Mouse (Mus musculus): ENCODE data around the gene Tm6sf1.

The Tm6sf1 gene

GRCm38 (mm10) chr7:81845313-81845712 lies 13.5 kb upstream of the Tm6sf1 start:
- TF ChIP-seq GATA4 (IDR thresholded peaks at IDR 0.05; ENCODE audit: insufficient replicate concordance, low read length) = no peak

GRCm38 (mm10) chr7:81846008-81846407 lies 12.8 kb upstream of the Tm6sf1 start:
- TF ChIP-seq GATA4 (IDR thresholded peaks at IDR 0.05; ENCODE audit: insufficient replicate concordance, low read length) = no peak

- no peak for TF ChIP-seq GATA4 (IDR thresholded peaks at IDR 0.05; ENCODE audit: insufficient replicate concordance, low read length)
Observed at GRCm38 (mm10) chr7:81847010-81847409, 11.8 kb upstream of the Tm6sf1 start.

GRCm38 (mm10) chr7:81847777-81848176 lies 11.0 kb upstream of the Tm6sf1 start:
- TF ChIP-seq GATA4 (IDR thresholded peaks at IDR 0.05; ENCODE audit: insufficient replicate concordance, low read length) = no peak

GRCm38 (mm10) chr7:81849214-81849613 lies 9.6 kb upstream of the Tm6sf1 start:
- no peak for TF ChIP-seq GATA4 (IDR thresholded peaks at IDR 0.05; ENCODE audit: insufficient replicate concordance, low read length)

GRCm38 (mm10) chr7:81849633-81850032 lies 9.2 kb upstream of the Tm6sf1 start:
- TF ChIP-seq GATA4 (IDR thresholded peaks at IDR 0.05; ENCODE audit: insufficient replicate concordance, low read length) = no peak

GRCm38 (mm10) chr7:81850171-81850570 lies 8.6 kb upstream of the Tm6sf1 start:
- no peak for TF ChIP-seq GATA4 (IDR thresholded peaks at IDR 0.05; ENCODE audit: insufficient replicate concordance, low read length)

GRCm38 (mm10) chr7:81851706-81852105 lies 7.1 kb upstream of the Tm6sf1 start:
- no peak for TF ChIP-seq GATA4 (IDR thresholded peaks at IDR 0.05; ENCODE audit: insufficient replicate concordance, low read length)

GRCm38 (mm10) chr7:81854568-81855307 lies 4.1 kb upstream of the Tm6sf1 start:
- TF ChIP-seq GATA4 (IDR thresholded peaks at IDR 0.05; ENCODE audit: insufficient replicate concordance, low read length) = no peak

- no peak for TF ChIP-seq GATA4 (IDR thresholded peaks at IDR 0.05; ENCODE audit: insufficient replicate concordance, low read length)
Observed at GRCm38 (mm10) chr7:81855694-81856093, 3.1 kb upstream of the Tm6sf1 start, which contains the start of gene Gm10160. Gm10160 (minus strand) TSS chr7:81855794.

- no peak for TF ChIP-seq GATA4 (IDR thresholded peaks at IDR 0.05; ENCODE audit: insufficient replicate concordance, low read length)
Observed at GRCm38 (mm10) chr7:81856221-81856620, 2.6 kb upstream of the Tm6sf1 start.

- no peak for TF ChIP-seq GATA4 (IDR thresholded peaks at IDR 0.05; ENCODE audit: insufficient replicate concordance, low read length)
Observed at GRCm38 (mm10) chr7:81858236-81858635, 565 bp upstream of the Tm6sf1 start.

- no peak for TF ChIP-seq GATA4 (IDR thresholded peaks at IDR 0.05; ENCODE audit: insufficient replicate concordance, low read length)
Observed at GRCm38 (mm10) chr7:81860071-81860470, 1.3 kb downstream of the Tm6sf1 start.

GRCm38 (mm10) chr7:81860996-81861395 lies 2.2 kb downstream of the Tm6sf1 start:
- no peak for TF ChIP-seq GATA4 (IDR thresholded peaks at IDR 0.05; ENCODE audit: insufficient replicate concordance, low read length)

- TF ChIP-seq GATA4 (IDR thresholded peaks at IDR 0.05; ENCODE audit: insufficient replicate concordance, low read length) = no peak
Observed at GRCm38 (mm10) chr7:81861461-81861860, 2.7 kb downstream of the Tm6sf1 start.

GRCm38 (mm10) chr7:81861921-81862320 lies 3.1 kb downstream of the Tm6sf1 start:
- no peak for TF ChIP-seq GATA4 (IDR thresholded peaks at IDR 0.05; ENCODE audit: insufficient replicate concordance, low read length)
